Mouse (Mus musculus) left cerebral cortex, adult 2 months (tissue): ENCODE measurements around the gene Traf7. TPM values are rescaled to one million over a fixed set of nuclear protein-coding genes. Genes with fewer than 3 reads are reported as not detected.

Source experiments
- DNase-seq, 2 experiments: peaks; one replicate each; pipeline ENCODE4 v3.0.0; 2021 to 2022; ENCODE audit warnings: low spot score in 2 of 2, mixed read lengths in 1 of 2; ENCODE audit errors: extremely low spot score in 1 of 2
- H3K27ac ChIP-seq: fragments of 200-600 bp; 2 replicates; pipeline ENCODE4 v1.8.1; 2022
- H3K4me3 ChIP-seq: fragments of 200-600 bp; 2 replicates; pipeline ENCODE4 v1.8.1; 2022
- CTCF ChIP-seq: fragments of 200-600 bp; IDR thresholded peaks from 2 replicates; pipeline ENCODE4 v1.8.1; 2022; ENCODE audit warnings: antibody characterized with exemption, mild to moderate bottlenecking, moderate library complexity
- intact Hi-C: fragments of 180-260 bp; cut with DNase I; formaldehyde crosslinking; loops from one replicate; pipeline ENCODE4 v1.15.1; 2025
- total RNA-seq, 2 experiments: library from RNA; stranded (reverse); gene quantifications; 2 replicates each; pipeline ENCODE4 v1.2.3; 2021

The Traf7 gene
- total RNA-seq, 2 experiments from 2014 or later: 81.3 to 85.3 TPM

- intact Hi-C loops: no loop called here
- no peak for DNase-seq
- TF ChIP-seq CTCF: no peak
These were observed 46.5 kb downstream of the Traf7 start for GRCm38 (mm10) chr17:24481027-24481815.

GRCm38 (mm10) chr17:24480201-24480826 is 47.4 kb downstream of the Traf7 start:
- Histone ChIP-seq H3K27ac (no peak overlapping the region), H3K4me3 (no peak overlapping the region)
- intact Hi-C loops: no loop called here
- TF ChIP-seq CTCF: peak; percentile 33
- peak in 1 of 2 experiments; percentile 12 for DNase-seq

More at GRCm38 (mm10) chr17:24481027-24481815, 46.5 kb downstream of the Traf7 start:
- no peak overlapping the region for H3K27ac ChIP-seq
- no peak overlapping the region for H3K4me3 ChIP-seq

- intact Hi-C loops: no loop called here
- peak overlapping the region; percentile 92 for H3K4me3 ChIP-seq
- H3K27ac ChIP-seq: peak overlapping the region; percentile 99
- no peak for TF ChIP-seq CTCF
- no peak for DNase-seq
These were observed 48.3 kb downstream of the Traf7 start for GRCm38 (mm10) chr17:24479431-24479830.

DNA sequence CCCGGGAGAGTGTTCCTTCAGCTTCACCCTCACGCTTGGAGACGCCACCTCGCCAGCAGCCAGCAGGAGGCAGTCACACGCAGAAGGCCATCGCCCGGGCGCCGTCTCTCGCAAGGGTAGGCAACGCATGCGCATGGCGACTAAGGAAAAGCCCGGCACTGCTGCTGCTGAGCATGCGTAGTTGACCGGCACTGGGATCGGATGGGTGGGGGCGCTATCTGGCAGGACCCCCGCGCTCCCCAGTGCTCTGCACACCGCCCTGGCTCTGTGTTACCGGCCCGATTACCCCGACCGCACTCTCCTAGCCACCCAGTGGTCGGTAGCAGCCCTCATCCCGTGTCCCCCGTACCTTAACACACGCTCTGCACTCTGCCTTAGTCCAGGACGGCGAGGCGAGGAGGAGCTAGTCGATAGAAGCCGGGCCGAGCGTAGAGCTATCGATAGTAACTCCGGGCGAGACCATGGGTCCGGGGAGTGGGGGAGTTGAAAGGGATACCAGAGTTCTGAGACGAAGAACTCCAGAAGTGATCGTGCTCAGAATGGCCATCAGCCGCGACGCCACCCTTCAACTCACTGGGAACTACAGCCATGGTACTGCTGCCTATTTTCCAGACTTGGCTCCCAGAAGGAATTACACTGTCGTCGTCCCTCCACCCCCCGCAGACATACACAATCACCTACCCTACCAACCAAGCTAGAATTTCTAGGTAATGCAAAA is 48.9 kb downstream of the Traf7 start, which contains the start of gene Mlst8:
Mlst8 (minus strand) TSS at position 416 of the 718 bp plus-strand sequence.
- Histone ChIP-seq H3K27ac (peak within 1 kb of the TSS; percentile 99), H3K4me3 (peak within 1 kb of the TSS; percentile 92)
- DNase-seq: peak; percentile 96 to 98
- peak; percentile 89 for TF ChIP-seq CTCF
- intact Hi-C loops: no loop called here

DNA sequence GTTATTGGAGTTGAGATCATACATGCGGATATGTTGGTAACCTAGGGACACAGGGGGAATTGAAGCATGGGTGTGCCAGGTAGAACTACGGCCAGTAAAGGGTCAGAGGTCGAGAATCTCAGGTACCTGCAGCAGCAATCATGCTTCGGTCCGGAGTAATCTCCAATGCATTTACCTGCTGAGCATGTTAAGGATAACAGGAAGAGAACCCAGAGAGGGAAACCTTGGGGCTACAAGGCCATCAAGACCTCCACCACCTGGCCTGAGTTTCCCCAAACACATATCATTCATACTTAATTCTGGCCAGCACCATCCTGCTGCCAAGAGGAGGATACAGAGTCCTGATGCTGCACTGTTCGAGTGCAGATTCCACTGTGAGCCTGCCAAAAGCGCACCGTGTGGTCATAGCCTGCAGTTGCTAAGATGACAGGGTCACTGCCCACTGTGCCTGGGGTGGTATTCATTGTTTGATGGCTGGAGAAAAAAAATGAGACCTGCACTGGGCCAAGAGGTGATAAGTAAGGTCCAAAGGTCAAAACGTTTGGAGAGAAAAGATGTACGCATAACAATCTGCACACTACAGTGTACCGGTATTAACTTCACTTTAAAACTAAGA is 49.6 kb downstream of the Traf7 start:
- Histone ChIP-seq H3K4me3 (peak overlapping the region; percentile 92), H3K27ac (peak overlapping the region; percentile 99)
- no peak for TF ChIP-seq CTCF
- intact Hi-C loops: no loop called here
- DNase-seq: peak in 1 of 2 experiments; percentile 13

DNA sequence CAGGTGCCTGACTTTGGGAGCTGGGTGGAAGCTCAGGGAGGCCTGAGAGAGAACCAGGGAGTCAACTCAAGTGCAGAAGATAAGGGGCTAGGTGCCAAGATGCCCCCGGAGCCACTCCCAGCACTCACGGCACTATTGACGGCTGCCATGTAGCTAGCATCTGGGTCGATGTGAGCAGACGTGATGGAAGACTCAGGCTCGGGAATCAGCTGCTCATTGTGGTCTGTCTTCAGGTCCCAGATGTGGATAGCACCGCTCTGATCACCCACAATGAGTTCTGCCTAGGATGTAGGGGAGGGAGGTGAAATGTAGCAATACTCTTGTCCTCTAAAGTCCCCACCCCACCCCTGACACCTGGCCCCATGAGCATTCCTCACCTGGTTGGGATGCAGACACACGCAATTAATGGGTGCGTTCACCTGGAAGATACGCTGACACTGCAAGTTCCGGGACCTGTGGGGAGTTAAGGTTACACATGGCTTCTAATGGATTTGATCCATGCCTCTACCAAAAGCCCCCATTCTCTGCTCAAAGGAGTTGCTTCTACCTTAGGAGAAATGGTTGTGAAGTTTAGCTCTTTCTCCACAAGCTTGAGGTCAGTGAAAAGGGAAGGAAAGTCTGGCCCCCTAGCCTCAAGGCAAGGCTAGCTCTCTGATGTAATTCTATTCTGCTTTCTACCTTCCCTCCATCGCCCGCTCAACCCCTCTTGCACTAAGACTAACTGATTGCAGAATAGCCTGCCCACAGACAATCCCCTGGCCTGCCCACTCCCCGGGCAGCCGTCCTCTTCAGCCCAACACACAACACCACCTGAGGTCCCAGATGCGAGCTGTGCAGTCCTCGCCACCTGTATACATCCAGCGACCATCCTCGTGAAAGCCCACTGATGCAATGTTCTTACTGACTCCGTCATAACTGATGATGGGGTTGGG is 50.4 kb downstream of the Traf7 start:
- Histone ChIP-seq H3K4me3 (no peak overlapping the region), H3K27ac (peak overlapping the region; percentile 99; the same call in 1 of the 2 replicates)
- TF ChIP-seq CTCF: no peak
- intact Hi-C loops: no loop called here
- DNase-seq: peak in 1 of 2 experiments; percentile 18

DNA sequence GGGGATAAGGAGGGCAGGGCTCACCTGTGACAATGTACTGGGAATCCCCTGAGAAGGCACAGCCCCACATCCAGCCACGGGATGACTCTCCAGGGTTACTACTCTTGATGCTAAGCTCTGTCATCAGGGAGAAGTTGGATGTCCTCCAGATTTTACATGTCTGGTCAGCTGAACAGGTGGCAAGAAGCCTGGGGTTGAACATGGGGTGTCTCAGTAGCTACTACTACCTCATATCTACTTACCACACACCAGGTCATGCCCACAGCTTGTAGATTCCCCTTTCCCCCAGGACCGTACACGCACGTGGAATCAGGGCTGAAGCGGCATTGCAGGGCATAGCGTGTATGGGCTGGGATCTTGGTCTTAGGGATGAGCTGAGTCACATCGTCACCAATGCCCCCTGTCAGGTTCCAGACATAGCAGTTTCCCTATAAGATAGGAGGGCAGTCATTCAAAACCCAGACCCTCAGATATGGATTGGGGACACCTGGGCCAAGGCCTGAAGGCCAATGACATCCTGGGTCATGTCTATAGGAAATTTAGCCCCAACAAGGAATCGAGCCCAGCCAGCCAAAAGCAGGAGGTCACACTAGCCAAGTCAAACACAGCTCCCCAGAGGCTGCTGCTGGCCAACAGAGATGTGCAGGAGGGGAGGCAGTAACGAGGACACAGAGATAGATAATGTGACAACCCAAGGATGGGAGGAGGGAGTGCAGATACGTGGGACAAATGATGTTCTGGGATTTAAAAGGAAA is 51.5 kb downstream of the Traf7 start:
- DNase-seq: peak in 1 of 2 experiments; percentile 6
- Histone ChIP-seq H3K4me3 (no peak overlapping the region), H3K27ac (no peak overlapping the region; the same call in 1 of the 2 replicates)
- intact Hi-C loops: no loop called here
- TF ChIP-seq CTCF: no peak

DNA sequence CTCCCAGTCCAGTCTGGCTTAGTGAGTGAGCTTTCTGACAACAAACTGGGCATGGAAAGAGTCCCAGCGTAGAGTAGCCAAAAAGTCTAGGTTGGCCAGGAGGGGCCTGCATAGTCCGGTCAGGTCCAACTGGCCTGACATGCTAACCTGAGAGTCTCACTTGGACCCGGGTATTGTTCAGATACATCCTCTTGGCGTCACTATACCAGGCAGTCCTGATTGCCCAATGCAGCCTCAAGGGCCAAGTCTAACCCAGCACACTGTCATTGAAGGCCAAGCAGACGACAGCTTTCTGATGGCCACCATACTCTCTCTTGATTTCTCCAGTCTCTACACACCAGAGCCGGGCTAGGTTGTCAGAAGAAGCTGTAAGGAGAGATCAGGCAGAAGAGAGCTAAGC is 52.2 kb downstream of the Traf7 start:
- intact Hi-C loops: no loop called here
- DNase-seq: peak in 1 of 2 experiments; percentile 6
- H3K27ac ChIP-seq: peak overlapping the region; percentile 50
- TF ChIP-seq CTCF: no peak
- no peak overlapping the region for H3K4me3 ChIP-seq

GRCm38 (mm10) chr17:24474557-24474956 is 53.2 kb downstream of the Traf7 start:
- intact Hi-C loops: no loop called here
- Histone ChIP-seq H3K4me3 (no peak overlapping the region), H3K27ac (peak overlapping the region; percentile 50)
- peak in 1 of 2 experiments; percentile 57 for DNase-seq
- no peak for TF ChIP-seq CTCF
